Mouse (Mus musculus): ENCODE data around the gene Ptprk. TPM values are rescaled to one million over a fixed set of nuclear protein-coding genes. Genes with fewer than 3 reads are reported as not detected.
A peak's percentile ranks its signal among the peaks of the same experiment; 100 is the strongest.

The Ptprk gene
- polyA plus RNA-seq, 1 experiment from 2014 or later, result 22.3 TPM

- no peak overlapping the region for H3K27ac ChIP-seq (replicated peaks; ENCODE audit: low read depth, low read length)
- H3K4me1 ChIP-seq (ENCODE audit: control insufficient read depth, insufficient read depth, low read length), result no peaks in the 10 kb centered on the region
- no peaks in the 10 kb centered on the region for H3K27me3 ChIP-seq (ENCODE audit: control insufficient read depth, insufficient read depth, low read length)
- 71% methylated on average over 8 of the region's 8 CpGs for WGBS
- no peaks in the 10 kb centered on the region for H3K9me3 ChIP-seq (replicated peaks; ENCODE audit: control insufficient read depth, low read length)
- no peak overlapping the region for H3K4me2 ChIP-seq (ENCODE audit: low read depth, low read length)
- DNase-seq (ENCODE audit: low spot score) (no peak), ATAC-seq (replicated peaks; ENCODE audit: insufficient number of reproducible peaks, low FRiP score, low TSS enrichment, low read depth) (no peak)
- no peak overlapping the region for H3K4me3 ChIP-seq (ENCODE audit: low read depth, low read length)
- no peaks in the 10 kb centered on the region for H3K36me3 ChIP-seq (replicated peaks; ENCODE audit: control insufficient read depth, insufficient read depth, low read depth, low read length)
- H3K9ac ChIP-seq (replicated peaks; ENCODE audit: low read length), result no peak overlapping the region
Measured at GRCm38 (mm10) chr10:28271729-28272606, 197.3 kb downstream of the Ptprk start.

- WGBS, result 95% methylated on average over 2 of the region's 2 CpGs
- H3K9ac ChIP-seq (replicated peaks; ENCODE audit: low read length), result no peak overlapping the region
Measured at GRCm38 (mm10) chr10:28278757-28279156, 204.1 kb downstream of the Ptprk start.

GRCm38 (mm10) chr10:28297531-28297930 is 222.9 kb downstream of the Ptprk start:
- Histone ChIP-seq H3K4me3 (ENCODE audit: low read depth, low read length) (no peak overlapping the region), H3K36me3 (replicated peaks; ENCODE audit: control insufficient read depth, insufficient read depth, low read depth, low read length) (no peaks in the 10 kb centered on the region), H3K27me3 (ENCODE audit: control insufficient read depth, insufficient read depth, low read length) (no peaks in the 10 kb centered on the region), H3K4me1 (ENCODE audit: control insufficient read depth, insufficient read depth, low read length) (no peaks in the 10 kb centered on the region), H3K9ac (replicated peaks; ENCODE audit: low read length) (no peak overlapping the region), H3K27ac (replicated peaks; ENCODE audit: low read depth, low read length) (no peak overlapping the region), H3K4me2 (ENCODE audit: low read depth, low read length) (no peak overlapping the region), H3K9me3 (replicated peaks; ENCODE audit: control insufficient read depth, low read length) (no peaks in the 10 kb centered on the region)
- ATAC-seq (replicated peaks; ENCODE audit: insufficient number of reproducible peaks, low FRiP score, low TSS enrichment, low read depth) (no peak), DNase-seq (ENCODE audit: low spot score) (no peak)
- 28% methylated on average over 1 of the region's 1 CpGs for WGBS

More at GRCm38 (mm10) chr10:28278757-28279156, 204.1 kb downstream of the Ptprk start:
- Histone ChIP-seq H3K4me1 (ENCODE audit: control insufficient read depth, insufficient read depth, low read length) (no peaks in the 10 kb centered on the region), H3K9me3 (replicated peaks; ENCODE audit: control insufficient read depth, low read length) (no peaks in the 10 kb centered on the region), H3K4me2 (ENCODE audit: low read depth, low read length) (no peak overlapping the region), H3K36me3 (replicated peaks; ENCODE audit: control insufficient read depth, insufficient read depth, low read depth, low read length) (no peaks in the 10 kb centered on the region), H3K27me3 (ENCODE audit: control insufficient read depth, insufficient read depth, low read length) (no peaks in the 10 kb centered on the region), H3K27ac (replicated peaks; ENCODE audit: low read depth, low read length) (no peak overlapping the region), H3K4me3 (ENCODE audit: low read depth, low read length) (no peak overlapping the region)
- DNase-seq (ENCODE audit: low spot score) (no peak), ATAC-seq (replicated peaks; ENCODE audit: insufficient number of reproducible peaks, low FRiP score, low TSS enrichment, low read depth) (no peak)

GRCm38 (mm10) chr10:28299207-28299606 is 224.6 kb downstream of the Ptprk start:
- DNase-seq (ENCODE audit: low spot score), result no peak

GRCm38 (mm10) chr10:28303856-28304255 is 229.2 kb downstream of the Ptprk start:
- Histone ChIP-seq H3K4me1 (ENCODE audit: control insufficient read depth, insufficient read depth, low read length) (no peaks in the 10 kb centered on the region), H3K4me3 (ENCODE audit: low read depth, low read length) (no peak overlapping the region), H3K36me3 (replicated peaks; ENCODE audit: control insufficient read depth, insufficient read depth, low read depth, low read length) (no peaks in the 10 kb centered on the region), H3K27me3 (ENCODE audit: control insufficient read depth, insufficient read depth, low read length) (no peaks in the 10 kb centered on the region), H3K9ac (replicated peaks; ENCODE audit: low read length) (no peak overlapping the region), H3K4me2 (ENCODE audit: low read depth, low read length) (no peak overlapping the region), H3K27ac (replicated peaks; ENCODE audit: low read depth, low read length) (no peak overlapping the region), H3K9me3 (replicated peaks; ENCODE audit: control insufficient read depth, low read length) (no peaks in the 10 kb centered on the region)
- ATAC-seq (replicated peaks; ENCODE audit: insufficient number of reproducible peaks, low FRiP score, low TSS enrichment, low read depth) (no peak), DNase-seq (ENCODE audit: low spot score) (no peak)

More at GRCm38 (mm10) chr10:28299207-28299606, 224.6 kb downstream of the Ptprk start:
- Histone ChIP-seq H3K27me3 (ENCODE audit: control insufficient read depth, insufficient read depth, low read length) (no peaks in the 10 kb centered on the region), H3K9me3 (replicated peaks; ENCODE audit: control insufficient read depth, low read length) (no peaks in the 10 kb centered on the region), H3K9ac (replicated peaks; ENCODE audit: low read length) (no peak overlapping the region), H3K4me1 (ENCODE audit: control insufficient read depth, insufficient read depth, low read length) (no peaks in the 10 kb centered on the region), H3K4me3 (ENCODE audit: low read depth, low read length) (no peak overlapping the region), H3K4me2 (ENCODE audit: low read depth, low read length) (no peak overlapping the region), H3K27ac (replicated peaks; ENCODE audit: low read depth, low read length) (no peak overlapping the region), H3K36me3 (replicated peaks; ENCODE audit: control insufficient read depth, insufficient read depth, low read depth, low read length) (no peaks in the 10 kb centered on the region)
- WGBS, result 73% methylated on average over 4 of the region's 4 CpGs
- no peak for ATAC-seq (replicated peaks; ENCODE audit: insufficient number of reproducible peaks, low FRiP score, low TSS enrichment, low read depth)

- H3K9ac ChIP-seq (replicated peaks; ENCODE audit: low read length), result no peak overlapping the region
- H3K27ac ChIP-seq (replicated peaks; ENCODE audit: low read depth, low read length), result no peak overlapping the region
- H3K4me1 ChIP-seq (ENCODE audit: control insufficient read depth, insufficient read depth, low read length), result no peaks in the 10 kb centered on the region
- no peaks in the 10 kb centered on the region for H3K9me3 ChIP-seq (replicated peaks; ENCODE audit: control insufficient read depth, low read length)
- ATAC-seq (replicated peaks; ENCODE audit: insufficient number of reproducible peaks, low FRiP score, low TSS enrichment, low read depth) (no peak), DNase-seq (ENCODE audit: low spot score) (no peak)
- H3K36me3 ChIP-seq (replicated peaks; ENCODE audit: control insufficient read depth, insufficient read depth, low read depth, low read length), result no peaks in the 10 kb centered on the region
- H3K27me3 ChIP-seq (ENCODE audit: control insufficient read depth, insufficient read depth, low read length), result no peaks in the 10 kb centered on the region
- H3K4me3 ChIP-seq (ENCODE audit: low read depth, low read length), result no peak overlapping the region
- H3K4me2 ChIP-seq (ENCODE audit: low read depth, low read length), result no peak overlapping the region
- WGBS, result 68% methylated on average over 4 of the region's 4 CpGs
Measured at GRCm38 (mm10) chr10:28304292-28304875, 229.8 kb downstream of the Ptprk start.

GRCm38 (mm10) chr10:28306451-28307086 is 231.9 kb downstream of the Ptprk start:
- no peaks in the 10 kb centered on the region for H3K36me3 ChIP-seq (replicated peaks; ENCODE audit: control insufficient read depth, insufficient read depth, low read depth, low read length)
- WGBS, result 60% methylated on average over 6 of the region's 6 CpGs
- H3K27me3 ChIP-seq (ENCODE audit: control insufficient read depth, insufficient read depth, low read length), result no peaks in the 10 kb centered on the region
- no peak for ATAC-seq (replicated peaks; ENCODE audit: insufficient number of reproducible peaks, low FRiP score, low TSS enrichment, low read depth)
- H3K4me3 ChIP-seq (ENCODE audit: low read depth, low read length), result no peak overlapping the region
- no peak overlapping the region for H3K9ac ChIP-seq (replicated peaks; ENCODE audit: low read length)
- H3K27ac ChIP-seq (replicated peaks; ENCODE audit: low read depth, low read length), result no peak overlapping the region
- H3K4me2 ChIP-seq (ENCODE audit: low read depth, low read length), result no peak overlapping the region
- no peaks in the 10 kb centered on the region for H3K9me3 ChIP-seq (replicated peaks; ENCODE audit: control insufficient read depth, low read length)
- no peak for DNase-seq (ENCODE audit: low spot score)
- H3K4me1 ChIP-seq (ENCODE audit: control insufficient read depth, insufficient read depth, low read length), result no peaks in the 10 kb centered on the region

GRCm38 (mm10) chr10:28311369-28311768 is 236.7 kb downstream of the Ptprk start:
- no peak; the same call in 1 of the 2 replicates for ATAC-seq (replicated peaks; ENCODE audit: insufficient number of reproducible peaks, low FRiP score, low TSS enrichment, low read depth)
- peak; percentile 40 for DNase-seq (ENCODE audit: low spot score)
- no peaks in the 10 kb centered on the region for H3K9me3 ChIP-seq (replicated peaks; ENCODE audit: control insufficient read depth, low read length)
- no peak overlapping the region for H3K27ac ChIP-seq (replicated peaks; ENCODE audit: low read depth, low read length)
- H3K4me3 ChIP-seq (ENCODE audit: low read depth, low read length), result no peak overlapping the region
- H3K4me1 ChIP-seq (ENCODE audit: control insufficient read depth, insufficient read depth, low read length), result no peaks in the 10 kb centered on the region
- no peak overlapping the region for H3K9ac ChIP-seq (replicated peaks; ENCODE audit: low read length)
- WGBS, result 39% methylated on average over 1 of the region's 1 CpGs
- no peaks in the 10 kb centered on the region for H3K27me3 ChIP-seq (ENCODE audit: control insufficient read depth, insufficient read depth, low read length)
- H3K4me2 ChIP-seq (ENCODE audit: low read depth, low read length), result no peak overlapping the region
- no peaks in the 10 kb centered on the region for H3K36me3 ChIP-seq (replicated peaks; ENCODE audit: control insufficient read depth, insufficient read depth, low read depth, low read length)
